Mouse (Mus musculus): Measurements from ENCODE around the gene Washc2. TPM values are rescaled to one million over a fixed set of nuclear protein-coding genes. Genes with fewer than 3 reads are reported as not detected.

The Washc2 gene
- polyA plus RNA-seq (2012; rRNA removed) = 11.1 and 12.3 TPM in 2 replicates

GRCm38 (mm10) chr6:116207729-116208534 is at the start of gene Washc2:
Gene Washc2, plus strand, starts transcription at chr6:116208038.

DNA sequence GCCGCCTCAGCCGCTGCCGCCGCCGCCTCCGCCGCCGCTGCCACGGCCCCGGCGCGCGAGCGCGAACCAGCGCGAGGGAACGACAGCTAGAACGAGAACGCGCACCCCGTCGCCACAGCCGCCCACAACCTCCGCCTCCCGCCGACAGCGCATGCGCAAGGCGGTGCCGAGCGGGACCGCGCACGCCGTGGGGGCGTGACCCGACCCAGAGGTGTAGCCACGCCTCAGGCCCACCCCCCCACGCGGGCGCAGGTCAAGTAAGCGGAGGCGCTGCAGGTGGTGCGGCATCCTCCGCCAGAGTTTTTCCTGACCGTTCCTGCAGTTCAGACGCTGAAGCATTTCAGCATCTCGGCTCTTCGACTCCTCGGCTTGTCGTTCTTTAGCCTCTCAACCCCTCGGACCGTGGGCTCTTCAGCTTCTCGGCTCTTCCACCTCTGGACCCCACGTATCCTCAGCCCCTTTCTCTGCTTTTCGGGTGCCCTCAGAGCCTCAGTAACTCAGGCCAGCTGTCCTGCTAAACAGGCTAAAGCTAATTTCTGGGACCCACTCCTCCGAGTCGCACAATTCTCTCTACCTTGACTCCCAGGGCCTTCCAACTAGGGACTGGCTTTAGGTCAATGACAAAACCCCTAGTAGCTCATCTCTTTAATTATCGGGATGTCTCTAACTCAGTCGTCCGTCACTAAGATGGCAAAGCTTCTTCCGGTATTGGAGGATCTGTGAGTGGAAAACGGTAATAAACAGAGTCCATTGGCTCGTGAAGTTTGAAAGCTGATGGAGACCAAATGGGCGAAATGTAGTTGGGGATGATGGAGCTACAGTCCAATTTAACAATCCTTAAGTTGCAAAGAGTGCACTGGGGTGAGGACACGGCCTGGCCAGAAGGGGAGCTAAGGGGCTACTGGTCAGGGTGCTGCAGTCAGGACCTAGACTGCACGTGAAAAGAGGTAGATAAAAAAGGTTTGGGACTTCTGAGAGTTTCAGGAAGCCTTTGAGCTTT is 14.1 kb upstream of the Washc2 start, which contains the start of gene Tmcc1:
Gene Tmcc1, minus strand, starts transcription at position 93 of the 1,000 bp plus-strand sequence.

DNA sequence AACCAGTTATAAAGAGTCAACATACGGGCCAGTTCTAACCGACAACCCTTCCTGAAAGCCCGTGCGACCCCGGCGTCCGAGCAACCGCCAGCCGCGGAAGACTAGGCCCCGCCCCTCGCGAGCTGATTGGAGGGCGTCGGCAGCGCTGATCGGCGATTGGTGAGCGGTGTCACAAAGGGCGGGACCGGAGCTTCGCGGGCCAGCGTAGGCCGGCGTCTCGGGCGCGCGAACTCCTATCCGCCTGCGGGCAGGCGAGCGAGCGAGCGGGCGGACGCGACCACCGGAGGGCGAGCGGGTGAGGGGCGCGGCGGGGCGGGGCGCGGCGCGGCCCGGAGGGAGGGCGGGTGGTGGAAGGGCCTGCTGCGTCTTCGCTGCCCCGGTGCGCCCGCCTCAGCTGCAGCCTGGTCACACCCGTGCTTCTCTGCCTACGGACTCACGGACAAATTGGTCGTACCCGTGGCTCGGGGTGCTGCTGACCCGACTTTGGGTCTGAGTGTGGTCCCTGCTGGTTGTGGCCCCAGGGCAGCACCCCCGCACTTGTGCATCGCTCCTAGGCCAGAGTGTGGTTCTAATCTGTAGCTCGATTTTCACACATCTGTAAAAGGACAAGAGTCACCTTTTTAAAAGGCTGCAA is 56.3 kb downstream of the Washc2 start, which contains the start of gene Zfand4:
Gene Zfand4, plus strand, starts transcription at position 205 of the 634 bp plus-strand sequence.

Other genes starting within 250 kb of the Washc2 start
- 24.8 and 25.2 TPM in 2 replicates for gene Plxnd1, start 213.0 kb upstream of the Washc2 start, polyA plus RNA-seq (2012; rRNA removed)
- 2.9 and 3.2 TPM in 2 replicates for gene Tmcc1, start 14.6 kb upstream of the Washc2 start, polyA plus RNA-seq (2012; rRNA removed)
- gene Zfand4, start 56.2 kb downstream of the Washc2 start, polyA plus RNA-seq (2012; rRNA removed) = 0.02 TPM in 1 of 2 replicates, not detected in the other
- 16.4 and 20.7 TPM in 2 replicates for gene March8, start 130.0 kb downstream of the Washc2 start, polyA plus RNA-seq (2012; rRNA removed)

Measured in stomach, adult 2 months (tissue).